Mouse (Mus musculus): Measurements from ENCODE around the gene Mepce. TPM values are rescaled to one million over a fixed set of nuclear protein-coding genes. Genes with fewer than 3 reads are reported as not detected.

Gene Mepce
- total and polyA plus RNA-seq, 3 experiments = 32.7 to 43.7 (median 37.3) TPM

GRCm38 (mm10) chr5:137831106-137831505, 43.7 kb upstream of the Mepce start:
- no peak overlapping the region for H3K27ac ChIP-seq (ENCODE audit: insufficient read depth, low read depth)
- H3K4me1 ChIP-seq (ENCODE audit: control insufficient read depth in 1 of 2, insufficient read depth in 2 of 2) = peaks cover 9 to 49% of the 10 kb centered on the region in 2 experiments; a peak in 3 of 4 replicates
- no peak for TF ChIP-seq ELF1 (IDR thresholded peaks at IDR 0.05; ENCODE audit: low read depth, low read length)
- TF ChIP-seq TBP (conservative IDR thresholded peaks at IDR 0.05; ENCODE audit: low read depth, low read length) = no peak
- H3K4me2 ChIP-seq (ENCODE audit: insufficient read depth, low read depth, poor library complexity, severe bottlenecking) = no peak overlapping the region
- no peaks in the 10 kb centered on the region for H3K27me3 ChIP-seq (replicated peaks)
- no peaks in the 10 kb centered on the region for H3K9me3 ChIP-seq (replicated peaks; ENCODE audit: low read length)
- dilution Hi-C loops (cut with MboI; ENCODE audit: extremely low pct_ligation_motif_present, extremely low pct_unique_long_range_greater_than_20kb, low sequenced_read_pairs) = no loop called here
- no peaks in the 10 kb centered on the region for H3K79me2 ChIP-seq (replicated peaks; ENCODE audit: control insufficient read depth, extremely low read depth, insufficient read depth, poor library complexity, severe bottlenecking)
- no peak overlapping the region for H3K4me3 ChIP-seq (replicated peaks in 1 of 3; ENCODE audit: low read depth in 2 of 3, low read length in 2 of 3, poor library complexity in 1 of 3)
- in situ Hi-C loops (cut with MboI; ENCODE audit: low pct_ligation_motif_present, low pct_unique_long_range_greater_than_20kb, low sequenced_read_pairs) = no loop called here
- no peak overlapping the region for H3K9ac ChIP-seq (ENCODE audit: insufficient read depth, low read depth)
- DNase-seq (ENCODE audit: extremely low read depth) = no peak
- H3K36me3 ChIP-seq (replicated peaks in 1 of 2; ENCODE audit: control insufficient read depth in 1 of 2, insufficient read depth in 1 of 2, low read length in 1 of 2) = no peaks in the 10 kb centered on the region

DNA sequence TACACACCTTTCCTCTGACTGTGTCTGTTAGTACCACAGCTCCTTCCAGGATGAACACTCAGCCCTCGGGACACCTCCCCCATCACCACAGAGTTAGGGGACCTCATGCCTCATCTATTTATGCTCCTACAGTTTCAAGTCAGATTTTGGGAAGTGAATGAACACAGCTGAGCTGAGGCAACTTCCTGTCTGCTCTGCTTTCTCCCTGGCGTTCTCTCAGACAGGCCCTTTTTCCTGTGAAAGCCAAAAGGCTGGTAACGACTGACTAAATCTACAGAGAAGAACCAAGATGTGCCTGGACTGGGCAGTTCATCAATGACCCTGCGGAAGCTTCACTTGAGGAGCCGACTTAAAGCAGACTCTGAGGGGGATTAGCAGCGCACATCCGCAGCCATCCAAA, 42.8 kb upstream of the Mepce start:
- Histone ChIP-seq H3K4me3 (replicated peaks in 1 of 3; ENCODE audit: low read depth in 2 of 3, low read length in 2 of 3, poor library complexity in 1 of 3) (no peak overlapping the region), H3K27ac (ENCODE audit: insufficient read depth, low read depth) (no peak overlapping the region), H3K27me3 (replicated peaks) (no peaks in the 10 kb centered on the region), H3K4me2 (ENCODE audit: insufficient read depth, low read depth, poor library complexity, severe bottlenecking) (no peak overlapping the region), H3K9me3 (replicated peaks; ENCODE audit: low read length) (no peaks in the 10 kb centered on the region), H3K36me3 (replicated peaks in 1 of 2; ENCODE audit: control insufficient read depth in 1 of 2, insufficient read depth in 1 of 2, low read length in 1 of 2) (no peaks in the 10 kb centered on the region), H3K79me2 (replicated peaks; ENCODE audit: control insufficient read depth, extremely low read depth, insufficient read depth, poor library complexity, severe bottlenecking) (no peaks in the 10 kb centered on the region), H3K4me1 (ENCODE audit: control insufficient read depth in 1 of 2, insufficient read depth in 2 of 2) (peaks cover 15 to 57% of the 10 kb centered on the region in 2 experiments), H3K9ac (ENCODE audit: insufficient read depth, low read depth) (no peak overlapping the region)
- in situ Hi-C loops (cut with MboI; ENCODE audit: low pct_ligation_motif_present, low pct_unique_long_range_greater_than_20kb, low sequenced_read_pairs) (no loop called here), dilution Hi-C loops (cut with MboI; ENCODE audit: extremely low pct_ligation_motif_present, extremely low pct_unique_long_range_greater_than_20kb, low sequenced_read_pairs) (no loop called here)
- no peak for TF ChIP-seq CHD1 (IDR thresholded peaks at IDR 0.05; ENCODE audit: low read depth, low read length)
- TF ChIP-seq JUN (IDR thresholded peaks at IDR 0.05; ENCODE audit: insufficient read depth, low read depth, low read length) = no peak
- no peak for TF ChIP-seq BHLHE40 (IDR thresholded peaks at IDR 0.05; ENCODE audit: low read depth, low read length)
- DNase-seq (ENCODE audit: extremely low read depth) = no peak

DNA sequence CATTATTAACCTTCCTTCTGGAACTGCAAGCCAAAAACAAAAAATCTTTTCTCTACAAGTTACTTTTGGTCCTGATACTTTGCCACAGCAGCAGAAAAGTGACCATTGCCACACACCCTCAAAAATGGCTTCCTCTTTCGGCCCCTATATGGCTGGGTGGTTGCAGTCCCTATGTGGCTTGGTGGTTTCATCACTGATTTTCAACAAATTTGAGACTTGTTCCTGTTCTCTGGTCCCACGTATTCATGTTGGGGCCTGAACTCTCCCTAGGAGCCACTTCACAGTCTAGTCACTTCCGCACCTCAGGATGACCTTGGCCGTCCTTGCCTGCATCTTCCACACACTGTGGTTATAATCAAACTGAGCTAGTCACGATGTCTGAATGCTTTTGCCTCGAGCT, 41.2 kb upstream of the Mepce start:
- DNase-seq (ENCODE audit: extremely low read depth) = no peak
- H3K9ac ChIP-seq (ENCODE audit: insufficient read depth, low read depth) = no peak overlapping the region
- H3K4me2 ChIP-seq (ENCODE audit: insufficient read depth, low read depth, poor library complexity, severe bottlenecking) = no peak overlapping the region
- H3K27ac ChIP-seq (ENCODE audit: insufficient read depth, low read depth) = no peak overlapping the region
- dilution Hi-C loops (cut with MboI; ENCODE audit: extremely low pct_ligation_motif_present, extremely low pct_unique_long_range_greater_than_20kb, low sequenced_read_pairs) (no loop called here), in situ Hi-C loops (cut with MboI; ENCODE audit: low pct_ligation_motif_present, low pct_unique_long_range_greater_than_20kb, low sequenced_read_pairs) (no loop called here)
- TF ChIP-seq ELF1 (IDR thresholded peaks at IDR 0.05; ENCODE audit: low read depth, low read length) = no peak
- peaks cover 25 to 73% of the 10 kb centered on the region in 2 experiments for H3K4me1 ChIP-seq (ENCODE audit: control insufficient read depth in 1 of 2, insufficient read depth in 2 of 2)
- H3K9me3 ChIP-seq (replicated peaks; ENCODE audit: low read length) = no peaks in the 10 kb centered on the region
- H3K79me2 ChIP-seq (replicated peaks; ENCODE audit: control insufficient read depth, extremely low read depth, insufficient read depth, poor library complexity, severe bottlenecking) = no peaks in the 10 kb centered on the region
- no peaks in the 10 kb centered on the region for H3K27me3 ChIP-seq (replicated peaks)
- H3K4me3 ChIP-seq (replicated peaks in 1 of 3; ENCODE audit: low read depth in 2 of 3, low read length in 2 of 3, poor library complexity in 1 of 3) = no peak overlapping the region
- no peaks in the 10 kb centered on the region for H3K36me3 ChIP-seq (replicated peaks in 1 of 2; ENCODE audit: control insufficient read depth in 1 of 2, insufficient read depth in 1 of 2, low read length in 1 of 2)

DNA sequence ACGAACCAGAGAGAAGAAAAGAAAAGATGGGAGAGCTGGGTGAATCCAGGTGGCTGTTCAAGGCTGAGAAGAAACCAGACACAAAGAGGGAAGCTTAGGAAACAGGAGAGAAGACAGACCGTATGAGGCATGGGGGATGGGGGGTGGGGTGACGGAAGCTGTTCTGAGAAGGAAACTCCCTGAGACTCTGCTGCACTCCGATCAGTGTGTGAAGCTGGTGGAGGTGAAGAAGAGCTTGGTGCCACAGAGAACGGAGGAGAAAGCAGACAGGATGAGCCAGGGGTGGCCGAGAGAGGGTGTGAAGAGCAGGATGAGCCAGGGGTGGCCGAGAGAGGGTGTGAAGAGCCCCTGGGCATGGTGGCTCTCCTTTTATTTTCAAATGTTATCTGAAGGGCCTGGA, 39.0 kb upstream of the Mepce start:
- H3K4me1 ChIP-seq (ENCODE audit: control insufficient read depth in 1 of 2, insufficient read depth in 2 of 2) = peaks cover 33 to 88% of the 10 kb centered on the region in 2 experiments

More for the DNA sequence above, 39.0 kb upstream of the Mepce start:
- TF ChIP-seq ZC3H11A (IDR thresholded peaks at IDR 0.05; ENCODE audit: low read depth, low read length) (no peak), MXI1 (IDR thresholded peaks at IDR 0.05; ENCODE audit: low read depth, low read length) (peak; percentile 93), SIN3A (IDR thresholded peaks at IDR 0.05; ENCODE audit: low read length) (0 out of 2 replicates have a peak, but pooled peaks have one; percentile 21), MAX (IDR thresholded peaks at IDR 0.05; ENCODE audit: low read length) (no peak), MEF2A (IDR thresholded peaks at IDR 0.05; ENCODE audit: borderline replicate concordance, low read depth, low read length) (0 out of 2 replicates have a peak, but pooled peaks have one; percentile 30), ELF1 (IDR thresholded peaks at IDR 0.05; ENCODE audit: low read depth, low read length) (peak; percentile 20; the same call in 1 of the 2 replicates), IRF4 (IDR thresholded peaks at IDR 0.05; ENCODE audit: low read depth, low read length) (0 out of 2 replicates have a peak, but pooled peaks have one; percentile 18), CHD2 (IDR thresholded peaks at IDR 0.05; ENCODE audit: low read length) (peak; percentile 80), UBTF (IDR thresholded peaks at IDR 0.05; ENCODE audit: low read depth, low read length) (no peak), POLR2A (IDR thresholded peaks at IDR 0.05; ENCODE audit: low read depth, low read length) (peak; percentile 61), SMC3 (IDR thresholded peaks at IDR 0.05; ENCODE audit: low read depth, low read length) (no peak), ZNF384 (IDR thresholded peaks at IDR 0.05; ENCODE audit: low read depth, low read length) (no peak), NELFE (IDR thresholded peaks at IDR 0.05; ENCODE audit: low read depth, low read length) (no peak), NRF1 (IDR thresholded peaks at IDR 0.05; ENCODE audit: low read depth, low read length) (no peak), ETS1 (conservative IDR thresholded peaks at IDR 0.05; ENCODE audit: low read depth, low read length) (0 out of 2 replicates have a peak, but pooled peaks have one; percentile 8)
- peak; percentile 67 for DNase-seq (ENCODE audit: extremely low read depth)
- Histone ChIP-seq H3K36me3 (replicated peaks in 1 of 2; ENCODE audit: control insufficient read depth in 1 of 2, insufficient read depth in 1 of 2, low read length in 1 of 2) (no peaks in the 10 kb centered on the region), H3K9ac (ENCODE audit: insufficient read depth, low read depth) (no peak overlapping the region; the same call in 1 of the 2 replicates), H3K79me2 (replicated peaks; ENCODE audit: control insufficient read depth, extremely low read depth, insufficient read depth, poor library complexity, severe bottlenecking) (no peaks in the 10 kb centered on the region), H3K27me3 (replicated peaks) (no peaks in the 10 kb centered on the region), H3K27ac (ENCODE audit: insufficient read depth, low read depth) (peak overlapping the region; percentile 84; the same call in 1 of the 2 replicates), H3K9me3 (replicated peaks; ENCODE audit: low read length) (no peaks in the 10 kb centered on the region), H3K4me2 (ENCODE audit: insufficient read depth, low read depth, poor library complexity, severe bottlenecking) (peak overlapping the region; percentile 26), H3K4me3 (replicated peaks in 1 of 3; ENCODE audit: low read depth in 2 of 3, low read length in 2 of 3, poor library complexity in 1 of 3) (peak overlapping the region in 1 of 3 experiments; percentile 31)
- in situ Hi-C loops (cut with MboI; ENCODE audit: low pct_ligation_motif_present, low pct_unique_long_range_greater_than_20kb, low sequenced_read_pairs) = no loop called here
- dilution Hi-C loops (cut with MboI; ENCODE audit: extremely low pct_ligation_motif_present, extremely low pct_unique_long_range_greater_than_20kb, low sequenced_read_pairs) = no loop called here

Data from CH12.LX (cell line).